Mouse (Mus musculus) heart, postnatal 4 days (tissue): ENCODE results near the gene Pde4d. TPM values are rescaled to one million over a fixed set of nuclear protein-coding genes. Genes with fewer than 3 reads are reported as not detected.
A peak's percentile ranks its signal among the peaks of the same experiment; 100 is the strongest.

Experiments
- DNase-seq: peaks from one replicate; pipeline ENCODE4 v3.0.0; 2021
- total RNA-seq, 2 experiments: library from RNA; stranded (reverse); gene quantifications; 2 replicates each; pipeline ENCODE4 v1.2.3; 2021

Pde4d gene
- total RNA-seq, 2 experiments from 2014 or later: 57.1 to 61.1 TPM

- no peak for DNase-seq
Observed at GRCm38 (mm10) chr13:109715321-109715720, 1265.6 kb downstream of the Pde4d start.

GRCm38 (mm10) chr13:109720127-109720713 lies 1270.5 kb downstream of the Pde4d start:
- no peak for DNase-seq

GRCm38 (mm10) chr13:109722237-109723119 lies 1272.7 kb downstream of the Pde4d start:
- DNase-seq: no peak

GRCm38 (mm10) chr13:109727346-109727745 lies 1277.6 kb downstream of the Pde4d start:
- no peak for DNase-seq

GRCm38 (mm10) chr13:109729612-109730011 lies 1279.9 kb downstream of the Pde4d start:
- no peak for DNase-seq

- DNase-seq: no peak
Observed at GRCm38 (mm10) chr13:109732655-109733376, 1283.1 kb downstream of the Pde4d start.

- no peak for DNase-seq
Observed at GRCm38 (mm10) chr13:109736290-109737078, 1286.7 kb downstream of the Pde4d start.

GRCm38 (mm10) chr13:109746492-109746891 lies 1296.7 kb downstream of the Pde4d start:
- DNase-seq: no peak

GRCm38 (mm10) chr13:109752236-109752863 lies 1302.6 kb downstream of the Pde4d start:
- DNase-seq: no peak

GRCm38 (mm10) chr13:109756854-109757253 lies 1307.1 kb downstream of the Pde4d start:
- DNase-seq: no peak

- DNase-seq: peak; percentile 57
Observed at GRCm38 (mm10) chr13:109759201-109759600, 1309.5 kb downstream of the Pde4d start.

- peak; percentile 52 for DNase-seq
Observed at GRCm38 (mm10) chr13:109761081-109761480, 1311.3 kb downstream of the Pde4d start.

- no peak for DNase-seq
Observed at GRCm38 (mm10) chr13:109774791-109775190, 1325.0 kb downstream of the Pde4d start.

GRCm38 (mm10) chr13:109775197-109775596 lies 1325.4 kb downstream of the Pde4d start:
- no peak for DNase-seq

GRCm38 (mm10) chr13:109776116-109776515 lies 1326.4 kb downstream of the Pde4d start:
- DNase-seq: peak; percentile 96

- no peak for DNase-seq
Observed at GRCm38 (mm10) chr13:109776995-109777394, 1327.2 kb downstream of the Pde4d start.

- DNase-seq: no peak
Observed at GRCm38 (mm10) chr13:109777441-109777840, 1327.7 kb downstream of the Pde4d start.

- DNase-seq: no peak
Observed at GRCm38 (mm10) chr13:109778297-109778835, 1328.6 kb downstream of the Pde4d start.

GRCm38 (mm10) chr13:109781466-109781865 lies 1331.7 kb downstream of the Pde4d start:
- no peak for DNase-seq

GRCm38 (mm10) chr13:109788604-109789003 lies 1338.9 kb downstream of the Pde4d start:
- DNase-seq: no peak

GRCm38 (mm10) chr13:109789151-109789550 lies 1339.4 kb downstream of the Pde4d start:
- no peak for DNase-seq
